Mouse (Mus musculus): Measurements from ENCODE around the gene Kif2c.

Gene Kif2c

DNA sequence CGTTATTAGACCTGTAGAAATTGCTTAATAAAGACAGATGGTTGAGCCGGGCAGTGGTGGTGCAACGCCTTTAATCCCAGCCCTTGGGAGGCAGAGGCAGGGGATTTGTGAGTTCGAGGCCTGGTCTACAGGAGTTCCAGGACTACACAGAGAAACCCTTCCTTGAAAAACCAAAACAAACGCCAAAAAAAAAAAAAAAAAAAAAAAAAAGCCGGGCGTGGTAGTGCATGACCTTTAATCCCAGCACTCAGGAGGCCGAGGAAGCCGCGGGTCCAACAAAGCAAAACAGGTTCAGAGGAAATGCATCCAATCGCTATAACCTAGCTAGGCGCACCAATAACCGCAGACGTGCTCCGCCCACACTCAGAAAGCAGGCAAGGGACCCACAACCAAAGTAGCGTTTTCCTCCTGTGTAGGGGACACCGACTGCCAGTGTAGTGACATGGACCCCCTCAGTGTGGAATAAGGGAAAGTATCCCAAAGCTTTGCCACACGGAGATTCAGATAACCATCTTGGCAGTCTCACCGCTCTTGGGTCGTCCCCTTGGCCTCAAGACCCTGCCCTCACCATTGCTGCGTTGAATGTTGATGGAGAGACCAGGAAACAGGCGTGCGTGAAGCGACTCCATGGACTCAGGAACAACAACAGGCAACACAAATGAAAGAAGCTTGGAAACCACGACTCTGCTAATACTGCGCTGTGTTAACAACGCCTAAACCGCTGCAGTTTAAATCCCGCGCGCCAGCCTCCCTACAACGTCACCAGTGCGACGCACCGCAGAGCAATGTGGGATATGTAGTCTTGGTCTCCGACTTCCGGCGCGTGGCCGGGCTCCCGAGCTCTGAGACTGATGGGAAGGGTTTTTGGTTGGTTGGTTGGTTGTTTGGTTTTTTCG is at the start of gene Kif2c:
Kif2c (minus strand) TSS at position 777 of the 896 bp plus-strand sequence.
- in situ Hi-C loops (cut with MboI) = no loop called here

DNA sequence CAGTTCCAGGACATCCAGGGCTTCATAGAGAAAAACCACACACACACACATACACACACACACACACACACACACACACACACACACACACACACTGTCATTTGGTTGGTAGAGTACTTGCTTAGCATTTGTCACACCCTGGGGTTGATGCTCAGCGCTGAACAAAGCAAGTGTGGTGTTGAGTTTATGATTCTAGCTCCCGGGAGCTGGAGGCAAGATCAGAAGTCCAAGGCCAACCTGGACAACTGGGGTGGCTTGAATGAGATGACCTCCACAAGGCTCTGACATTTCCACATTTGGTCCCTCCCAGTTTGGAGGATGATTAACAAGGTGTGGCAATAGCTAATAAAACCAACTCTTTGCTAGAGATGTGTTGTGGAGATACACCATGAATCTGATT is 48.8 kb upstream of the Kif2c start:
- in situ Hi-C loops (cut with MboI) = no loop called here

DNA sequence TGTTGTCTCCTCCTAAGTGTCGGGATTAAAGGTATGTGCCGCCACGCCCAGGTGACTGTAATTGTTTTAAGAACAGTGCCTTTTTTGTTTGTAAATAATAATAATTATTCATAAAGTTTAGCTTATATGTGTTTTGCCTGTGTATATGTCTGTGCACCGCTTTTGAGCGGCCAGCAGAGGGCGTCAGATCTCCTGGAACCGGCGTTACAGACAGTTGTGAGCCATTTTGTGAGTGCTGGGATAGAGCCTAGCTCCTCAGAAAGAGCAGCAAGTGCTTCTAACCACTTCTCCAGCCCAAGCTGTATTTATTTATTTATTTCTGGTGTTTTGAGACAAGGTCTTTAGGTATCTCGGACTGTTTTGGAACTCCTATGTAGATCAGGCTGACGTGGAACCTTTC is 47.9 kb upstream of the Kif2c start:
- in situ Hi-C loops (cut with MboI) = no loop called here

DNA sequence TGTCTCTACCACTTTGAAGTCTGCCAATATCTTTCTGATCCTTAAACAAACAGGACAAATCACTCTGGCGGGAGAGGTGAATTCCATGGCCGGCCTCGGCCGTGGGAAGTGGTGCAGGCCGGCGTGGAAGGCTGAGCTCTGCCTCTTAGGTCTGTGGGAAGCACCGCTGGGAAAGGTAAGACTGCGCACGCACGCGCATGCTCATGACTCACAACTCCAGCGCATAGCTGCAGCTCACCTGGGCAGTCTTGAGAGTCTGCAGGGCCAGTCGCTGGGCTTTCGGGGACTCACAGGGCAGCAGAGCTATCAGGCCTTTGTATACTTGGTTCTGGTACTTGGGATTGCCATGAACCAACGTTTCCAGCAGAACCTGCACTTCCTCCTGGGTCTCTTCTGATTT is 47.2 kb upstream of the Kif2c start:
- in situ Hi-C loops (cut with MboI) = no loop called here

DNA sequence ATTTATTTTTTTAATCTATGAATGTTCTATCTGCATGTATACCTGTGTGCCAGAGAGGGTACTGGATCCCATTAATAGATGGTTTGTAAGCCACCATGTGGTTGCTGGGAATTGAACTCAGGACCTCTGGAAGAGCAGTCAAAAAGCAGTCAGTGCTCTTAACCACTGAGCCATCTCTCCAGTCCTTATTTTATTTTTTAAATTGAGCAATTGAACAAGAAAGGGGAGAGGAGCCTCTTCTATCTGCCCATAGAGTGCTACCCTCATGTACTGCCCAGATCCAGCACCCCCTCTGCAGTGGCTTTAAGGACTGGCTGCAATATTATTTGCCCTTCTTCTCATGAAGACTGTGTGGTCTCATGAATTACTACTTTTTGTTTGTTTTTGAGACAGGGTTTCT is 42.8 kb upstream of the Kif2c start:
- in situ Hi-C loops (cut with MboI) = no loop called here

DNA sequence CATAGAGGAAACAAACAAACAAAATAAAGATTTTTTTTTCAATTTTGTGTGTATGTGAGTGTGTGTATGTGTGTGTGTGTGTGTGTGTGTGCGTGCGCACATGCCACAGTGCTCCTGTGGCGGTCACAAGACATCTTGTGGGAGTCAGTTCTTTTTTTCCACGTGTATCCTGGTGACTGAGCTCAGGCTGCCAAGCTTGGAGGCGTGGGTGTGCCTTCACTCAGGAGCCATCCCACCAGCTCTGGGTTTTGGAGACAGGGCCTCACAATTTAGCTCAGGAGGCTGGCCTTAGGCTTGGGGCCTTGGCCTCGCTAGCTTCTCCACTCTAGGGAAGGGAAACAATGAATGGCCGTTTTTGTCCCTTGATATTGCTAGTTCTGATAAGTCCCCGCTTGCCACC is 41.7 kb upstream of the Kif2c start:
- in situ Hi-C loops (cut with MboI) = no loop called here

DNA sequence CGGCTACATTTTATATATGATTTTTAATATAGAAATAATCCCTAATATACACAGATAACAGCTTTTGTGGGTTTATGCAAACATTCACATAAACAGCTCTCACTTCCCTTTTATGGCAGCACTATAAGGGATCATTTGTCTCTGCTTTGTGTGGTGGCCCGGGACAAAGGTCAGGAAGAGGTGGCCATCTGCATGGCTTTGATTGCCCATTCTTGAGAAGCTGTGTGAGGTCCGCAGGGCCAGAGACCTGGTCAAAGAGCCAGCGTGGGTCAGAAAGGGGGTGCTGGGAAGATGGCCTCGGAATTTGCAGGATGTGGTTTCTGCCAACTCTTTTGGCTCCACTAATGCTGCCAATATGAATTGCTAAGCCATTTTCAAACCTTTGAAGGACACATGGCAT is 40.6 kb upstream of the Kif2c start:
- in situ Hi-C loops (cut with MboI) = no loop called here

DNA sequence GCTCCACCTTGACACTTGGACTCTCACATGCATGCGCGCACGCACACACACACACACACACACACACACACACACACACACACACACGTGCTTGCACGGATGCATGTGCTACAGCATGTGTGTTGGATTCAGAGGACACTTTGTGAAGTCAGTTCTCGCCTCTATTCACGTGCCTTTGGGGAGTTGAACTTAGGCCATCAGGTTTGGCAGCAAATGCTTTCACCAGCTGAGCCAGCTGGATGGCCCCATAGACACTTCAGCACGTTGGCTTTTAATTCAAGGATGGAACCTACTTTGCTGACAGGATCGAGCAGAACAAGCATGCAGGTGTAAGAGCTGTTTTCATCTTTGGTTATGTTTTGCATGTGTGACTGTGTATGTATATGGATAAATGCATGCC is 39.4 kb upstream of the Kif2c start:
- in situ Hi-C loops (cut with MboI) = no loop called here

DNA sequence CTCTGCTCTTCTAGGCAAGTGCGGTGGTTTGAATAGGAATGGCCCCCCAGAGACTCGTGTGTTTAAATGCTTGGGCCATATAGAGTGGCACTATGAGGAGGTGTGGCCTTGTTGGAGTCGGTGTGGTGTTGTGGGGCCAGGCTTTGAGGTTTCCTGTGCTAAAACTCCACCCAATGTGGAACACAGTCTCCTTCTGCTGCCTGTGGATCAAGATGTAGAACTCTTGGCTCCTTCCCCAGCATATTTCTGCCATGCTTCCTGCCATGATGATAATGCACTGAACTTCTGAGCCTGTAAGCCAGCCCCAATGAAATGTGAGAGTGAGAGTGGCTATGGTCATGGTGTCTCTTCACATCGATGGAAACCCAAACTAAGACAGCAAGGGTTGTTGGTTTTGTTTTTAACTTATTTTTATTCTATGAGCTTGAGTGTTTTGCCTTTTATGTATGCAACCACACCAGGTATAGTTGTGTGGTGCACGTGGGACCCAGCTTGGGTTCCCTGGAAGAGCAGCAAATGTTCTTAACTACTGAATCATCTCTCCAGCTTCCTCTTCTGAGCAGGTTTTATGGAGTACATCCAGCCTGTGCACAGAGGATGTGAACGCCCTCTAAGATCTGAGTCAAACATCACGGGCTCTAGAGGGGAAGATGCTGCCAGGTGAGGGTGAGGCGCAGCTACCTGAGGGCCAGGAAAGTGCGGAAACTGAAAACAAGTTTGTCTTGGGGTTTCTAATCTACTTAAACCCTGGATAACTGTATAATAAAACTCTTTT is 38.5 kb upstream of the Kif2c start:
- in situ Hi-C loops (cut with MboI) = no loop called here

DNA sequence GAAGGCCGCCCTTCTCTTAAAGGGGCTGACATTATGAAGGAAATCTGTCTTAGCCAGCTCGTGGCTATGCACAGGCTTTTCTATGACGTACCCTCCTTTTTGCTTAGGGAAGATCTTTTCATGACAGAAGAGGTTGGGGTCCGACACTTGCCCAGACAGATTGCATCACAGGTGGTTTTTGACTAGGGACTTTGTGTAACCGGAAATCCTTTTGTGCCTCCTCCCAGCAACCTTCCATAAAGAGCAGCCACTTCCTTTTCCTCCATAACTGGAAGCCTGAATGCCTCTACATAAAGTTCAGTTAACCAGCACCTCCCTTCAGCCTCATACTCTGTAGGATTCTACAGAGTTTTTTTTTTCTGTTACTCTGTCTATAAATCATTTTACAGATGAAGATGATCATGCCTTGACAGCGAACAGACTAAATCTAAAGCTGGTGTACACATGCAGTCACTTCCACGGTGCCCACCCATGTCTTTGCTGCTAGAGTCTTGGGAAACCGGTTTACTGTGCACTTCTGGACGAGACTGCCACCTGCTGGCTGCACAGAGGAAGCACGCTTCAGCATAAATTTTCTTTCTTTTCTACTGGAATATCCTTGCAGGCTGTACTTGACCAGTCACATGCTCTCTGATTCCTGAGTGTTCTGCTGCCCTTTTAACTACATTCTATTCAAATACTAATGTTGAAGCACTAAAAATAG is 36.2 kb upstream of the Kif2c start:
- in situ Hi-C loops (cut with MboI) = no loop called here

DNA sequence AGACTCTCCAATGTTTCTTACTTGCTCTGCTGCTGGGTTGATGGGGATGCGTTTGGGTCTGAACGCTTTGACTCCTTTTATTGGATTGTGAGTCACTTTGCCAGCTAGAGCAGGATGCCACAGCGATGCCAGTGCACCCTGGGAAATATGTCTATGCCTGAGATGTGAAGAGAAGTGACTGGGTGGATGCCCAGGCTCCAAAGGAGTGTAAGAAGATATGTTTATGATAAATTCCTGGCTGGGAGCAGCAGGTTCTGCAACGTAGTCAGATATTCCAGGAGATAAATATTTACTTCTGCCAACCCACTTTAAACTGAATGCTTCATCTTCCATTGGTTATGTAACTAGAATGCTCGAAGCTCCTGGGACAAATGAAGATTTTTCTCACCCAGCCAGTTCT is 34.6 kb upstream of the Kif2c start:
- in situ Hi-C loops (cut with MboI) = no loop called here

DNA sequence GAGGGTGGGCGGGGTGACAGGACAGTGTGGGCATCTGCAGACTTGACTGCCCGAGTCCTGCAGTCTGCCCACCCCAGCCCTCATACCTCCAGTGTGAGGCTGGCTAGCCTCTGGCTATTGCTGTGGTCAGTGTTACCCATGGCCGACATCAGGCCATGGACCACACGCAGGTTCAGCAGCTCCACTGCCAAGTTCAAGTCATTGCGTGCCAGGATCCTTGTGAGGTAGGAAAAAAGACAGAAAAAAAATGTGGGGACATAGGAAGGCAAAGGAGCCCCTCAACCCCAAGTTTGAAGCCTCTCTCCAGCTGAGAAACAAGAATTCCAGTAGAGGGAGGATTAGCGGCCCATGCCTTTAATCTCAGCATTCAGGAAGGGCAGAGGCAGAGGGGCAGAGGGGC is 31.8 kb upstream of the Kif2c start:
- in situ Hi-C loops (cut with MboI) = no loop called here

DNA sequence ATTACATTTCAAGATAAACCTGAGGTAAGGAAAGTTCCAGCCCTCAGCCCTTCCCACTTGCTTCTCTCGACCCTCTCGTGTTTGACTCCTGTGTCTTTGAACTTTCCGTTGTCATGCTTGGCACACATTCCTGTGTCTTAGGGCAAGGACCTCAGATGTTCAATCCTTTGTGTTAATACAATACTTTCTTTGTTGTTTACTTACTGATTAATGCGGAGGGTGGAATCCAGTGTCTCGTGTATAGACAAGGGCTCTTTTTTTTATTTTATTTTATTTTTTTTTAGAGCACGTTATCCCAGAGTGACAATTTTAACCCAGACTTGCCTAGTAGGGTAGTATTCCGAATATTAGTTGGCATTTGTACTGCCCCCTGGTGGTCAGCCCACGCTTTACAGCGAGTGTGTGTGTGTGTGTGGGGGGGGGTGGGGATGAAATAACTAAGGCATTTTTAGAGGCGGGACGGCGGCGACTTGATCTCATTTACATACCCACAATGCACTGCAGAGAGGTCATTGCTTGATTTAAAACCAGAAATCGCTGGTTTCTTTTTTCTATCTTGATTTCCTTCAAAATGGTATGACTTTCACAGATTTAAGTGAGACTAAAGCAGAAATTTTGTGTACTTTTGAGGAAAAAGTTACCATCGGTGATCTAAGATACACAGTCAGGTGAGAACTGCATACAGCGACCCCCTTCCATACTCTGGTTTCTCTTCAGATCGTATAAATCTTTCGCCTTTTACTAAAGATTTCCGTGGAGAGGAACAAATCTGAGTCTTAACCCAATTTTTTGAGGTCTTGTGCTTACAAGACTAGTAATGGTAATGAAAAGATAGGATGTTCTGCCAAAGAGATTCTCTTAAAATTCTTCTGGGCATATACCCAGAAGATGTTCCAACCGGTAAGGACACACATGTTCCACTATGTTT is 28.0 kb upstream of the Kif2c start:
- in situ Hi-C loops (cut with MboI) = no loop called here

DNA sequence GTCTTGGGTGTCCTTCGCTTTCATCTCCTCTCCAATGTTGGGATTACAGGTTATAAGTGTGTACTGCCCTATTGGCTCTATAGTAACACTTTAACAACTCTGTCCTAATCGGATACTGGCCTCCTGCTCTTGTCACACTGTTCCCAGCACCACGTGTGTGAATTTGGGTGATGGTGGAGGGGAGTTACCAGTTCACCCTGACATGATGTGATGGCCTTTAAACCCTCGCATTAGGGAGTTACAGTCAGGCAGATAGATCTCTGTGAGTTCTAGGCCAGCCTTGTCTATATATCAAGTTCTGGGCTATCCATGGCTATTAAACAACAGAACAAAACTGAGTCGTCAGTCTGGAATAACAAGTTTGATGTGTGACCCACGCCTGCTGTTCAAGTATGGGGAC is 27.2 kb upstream of the Kif2c start:
- in situ Hi-C loops (cut with MboI) = no loop called here

DNA sequence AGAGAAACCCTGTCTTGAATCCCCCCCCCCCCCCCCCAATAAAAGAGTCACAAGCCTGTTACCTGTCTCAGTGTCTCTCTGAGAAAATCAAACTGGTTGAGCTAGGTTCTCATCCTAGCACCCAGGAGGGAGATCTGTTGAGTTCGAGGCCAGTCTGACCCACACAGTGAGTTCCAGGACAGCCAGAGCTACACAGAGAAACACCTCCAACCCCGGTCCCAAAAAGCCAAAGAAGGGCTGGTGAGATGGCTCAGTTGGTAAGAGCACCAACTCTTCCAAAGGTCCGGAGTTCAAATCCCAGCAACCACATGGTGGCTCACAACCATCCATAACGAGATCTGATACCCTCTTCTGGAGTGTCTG is 20.5 kb upstream of the Kif2c start:
- in situ Hi-C loops (cut with MboI) = no loop called here

DNA sequence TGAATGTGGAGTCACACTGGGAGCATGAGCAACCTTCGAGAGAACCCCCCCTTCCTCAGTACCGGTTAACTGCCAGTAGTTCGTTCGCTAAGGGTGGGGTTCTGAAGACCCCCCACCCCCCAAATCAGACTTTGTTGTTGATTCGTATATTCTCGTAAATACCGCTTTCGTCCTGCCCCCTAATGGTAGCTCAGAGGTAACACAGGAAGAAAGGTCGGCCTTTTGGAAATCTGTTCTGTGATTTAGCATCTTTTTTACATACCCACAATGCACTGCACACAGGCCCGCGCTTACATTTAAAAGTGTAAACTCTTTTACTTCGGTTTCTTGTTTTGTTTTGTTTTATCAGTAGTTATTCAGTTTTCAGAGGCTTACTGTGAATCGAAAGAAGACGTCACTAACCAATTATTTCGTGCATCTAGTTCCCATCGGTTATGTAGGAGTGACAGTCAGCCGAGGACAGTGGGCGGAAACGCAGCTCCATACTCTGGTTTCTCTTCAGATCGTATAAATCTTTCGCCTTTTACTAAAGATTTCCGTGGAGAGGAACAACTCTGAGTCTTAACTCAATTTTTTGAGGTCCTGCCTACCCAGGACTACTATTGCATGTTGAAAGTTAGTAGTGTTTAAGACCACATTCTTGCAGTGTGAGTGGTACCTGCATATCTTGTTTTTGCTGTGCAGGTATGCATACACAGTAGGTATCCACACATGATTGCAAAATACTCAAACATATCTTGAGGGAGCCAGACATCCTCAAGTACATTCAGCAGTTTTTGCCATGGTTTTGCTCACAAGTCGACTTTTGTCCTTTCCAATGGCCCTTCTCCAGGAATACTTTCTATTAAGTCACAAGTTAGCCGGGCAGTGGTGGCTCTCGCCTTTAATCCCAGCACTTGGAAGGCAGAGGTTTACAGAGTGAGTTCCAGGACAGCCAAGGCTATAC is 19.9 kb upstream of the Kif2c start:
- in situ Hi-C loops (cut with MboI) = no loop called here

DNA sequence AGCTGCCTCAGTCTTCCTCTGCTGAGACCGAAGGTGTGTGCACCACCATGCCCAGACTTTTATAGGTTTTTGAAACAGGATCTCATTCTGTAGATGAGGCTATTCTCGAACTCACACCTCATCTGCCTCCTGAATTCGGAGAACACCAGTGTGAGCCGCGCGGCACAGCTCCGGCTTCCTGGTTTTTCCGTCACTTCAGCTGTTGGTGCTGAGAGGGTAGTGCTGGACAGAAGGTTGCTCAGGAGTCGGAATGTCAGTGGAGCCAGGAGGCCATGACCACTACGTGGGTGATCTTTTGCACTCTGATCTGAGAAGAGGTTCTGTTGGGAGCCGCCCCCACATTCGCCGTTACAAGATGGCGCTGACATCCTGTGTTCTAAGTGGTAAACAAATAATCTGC is 9.4 kb upstream of the Kif2c start:
- in situ Hi-C loops (cut with MboI) = no loop called here

DNA sequence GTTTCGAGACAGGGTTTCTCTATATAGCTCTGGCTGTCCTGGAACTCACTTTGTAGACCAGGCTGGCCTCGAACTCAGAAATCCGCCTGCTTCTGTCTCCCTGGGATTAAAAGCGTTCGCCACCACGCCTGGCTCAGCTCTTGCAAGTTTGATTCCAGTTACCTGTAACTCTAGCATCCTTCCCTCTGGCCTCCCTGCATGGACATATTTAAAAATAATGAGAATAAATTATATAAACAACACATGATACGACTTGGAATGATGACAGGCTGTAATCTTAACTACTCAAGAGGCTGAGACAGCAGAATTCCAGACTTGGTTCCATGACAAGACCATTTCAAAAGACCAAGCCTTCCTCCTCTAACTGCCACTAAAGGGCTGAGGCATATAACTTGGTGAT is 8.2 kb upstream of the Kif2c start:
- in situ Hi-C loops (cut with MboI) = no loop called here

DNA sequence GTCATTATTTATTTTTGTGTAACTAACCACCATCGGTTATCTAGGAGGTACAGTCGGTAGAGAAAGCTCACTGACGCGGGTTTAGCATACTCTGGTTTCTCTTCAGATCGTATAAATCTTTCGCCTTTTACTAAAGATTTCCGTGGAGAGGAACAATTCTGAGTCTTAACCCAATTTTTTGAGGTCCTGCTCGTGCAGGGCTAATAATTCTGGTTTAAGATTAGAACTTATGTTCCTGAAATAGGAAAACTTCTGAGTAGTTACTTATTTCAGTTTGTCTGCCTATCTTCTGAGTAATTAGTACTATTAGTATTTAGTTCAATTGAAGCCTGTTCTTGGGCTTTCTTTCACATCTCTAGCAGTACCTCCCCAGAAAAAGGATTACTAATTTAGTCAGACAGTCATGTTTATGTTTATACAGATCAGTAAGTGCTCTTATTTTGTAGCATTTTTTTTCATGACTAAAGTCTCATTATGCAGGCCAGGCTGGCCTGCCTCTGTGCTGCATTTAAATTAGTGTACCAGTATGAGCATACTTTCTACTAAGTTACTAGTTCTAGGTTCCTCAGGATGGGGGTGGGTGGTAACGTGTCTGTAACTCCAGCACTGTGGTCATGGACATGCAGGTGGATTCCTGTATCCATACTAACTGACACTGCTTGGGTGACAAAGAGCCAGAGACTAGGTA is 7.6 kb upstream of the Kif2c start:
- in situ Hi-C loops (cut with MboI) = no loop called here

DNA sequence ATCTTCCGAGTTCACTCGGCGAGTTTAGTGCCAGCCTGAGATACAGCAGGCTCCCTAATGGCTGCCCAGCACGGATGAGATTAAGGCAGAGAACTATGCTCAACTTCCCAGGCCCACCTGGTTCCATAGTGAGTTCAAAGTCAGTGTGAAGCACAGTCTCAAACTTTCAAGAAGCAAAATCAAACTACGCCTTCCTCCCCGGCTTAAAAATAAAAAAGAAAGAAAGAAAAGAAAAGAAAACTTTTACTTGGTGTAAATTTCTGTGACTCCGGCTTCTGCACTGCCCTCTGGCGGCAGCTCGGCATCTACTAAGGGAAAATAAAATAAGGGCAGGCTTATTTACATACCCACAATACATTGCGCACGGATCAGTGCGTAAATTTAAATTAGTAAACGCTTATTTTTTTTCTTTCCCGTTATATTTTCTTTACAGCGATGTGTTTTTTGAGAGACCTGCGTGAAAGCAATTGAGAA is 7.0 kb upstream of the Kif2c start:
- in situ Hi-C loops (cut with MboI) = no loop called here
